Mouse (Mus musculus): ENCODE results near the gene Ccdc59. TPM values are rescaled to one million over a fixed set of nuclear protein-coding genes. Genes with fewer than 3 reads are reported as not detected.
A peak's percentile ranks its signal among the peaks of the same experiment; 100 is the strongest.

Ccdc59 gene
- polyA plus RNA-seq (2014; fragmentation: Nextera tagmentation; extraction: Ambion mirVana), result 47.5 and 48.6 TPM in 2 replicates

DNA sequence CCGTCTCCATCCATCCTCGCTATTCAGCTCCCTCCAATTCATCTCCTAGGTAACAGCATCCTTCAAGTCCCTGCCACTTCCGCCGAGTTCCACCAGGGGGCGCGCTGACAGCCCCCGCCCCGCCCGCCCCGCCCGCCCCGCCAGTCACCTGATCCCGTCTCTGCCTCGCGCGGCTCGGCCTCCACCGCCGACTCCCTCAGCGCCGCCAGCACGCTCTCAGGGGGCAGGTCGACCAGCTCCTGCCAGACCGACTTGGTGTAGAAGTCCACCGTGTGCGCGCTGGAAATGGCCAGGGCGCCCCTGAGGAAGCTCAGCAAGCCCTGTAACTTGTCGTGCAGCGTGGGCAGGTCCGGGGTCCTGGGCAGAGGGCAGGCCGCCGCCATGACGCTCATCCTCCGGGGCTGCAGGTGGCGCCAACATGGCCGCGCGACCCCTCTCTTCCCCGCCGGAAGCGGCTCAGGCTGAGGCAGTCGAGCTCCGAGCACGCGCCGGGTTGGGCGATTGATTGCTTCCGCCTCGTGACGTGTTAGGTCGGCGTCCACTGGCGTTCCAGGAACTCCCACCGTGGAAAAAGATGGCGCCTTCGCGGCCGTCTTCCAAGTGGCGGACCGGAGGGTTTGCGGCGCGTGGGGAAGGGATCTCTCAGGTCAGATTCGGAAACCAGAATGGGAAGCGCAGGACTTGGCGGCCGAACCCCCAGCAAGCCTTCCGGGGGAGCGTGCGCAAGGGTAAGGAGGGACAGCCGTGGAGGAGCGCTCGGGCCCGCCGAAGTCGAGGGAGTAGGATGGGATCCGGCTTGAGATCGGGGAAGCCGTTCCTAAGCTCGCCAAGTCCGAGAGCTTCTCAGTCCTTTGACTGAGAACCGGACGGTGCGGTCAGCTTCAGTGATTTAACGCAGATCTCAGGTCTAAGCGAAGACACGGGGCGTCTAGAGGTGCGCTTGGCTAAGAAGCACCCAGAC lies at the start of gene Ccdc59, which contains the start of gene Mettl25:
TSS of gene Ccdc59 (plus strand) at position 140 of the 961 bp plus-strand sequence.
TSS of gene Mettl25 (minus strand) at position 453 of the 961 bp plus-strand sequence.
- ATAC-seq (ENCODE audit: insufficient read depth, low FRiP score, low TSS enrichment) (peak; percentile 97), DNase-seq (ENCODE audit: low spot score) (peak; percentile 97)
- H3K27ac ChIP-seq (ENCODE audit: low read depth, low read length), result peak within 1 kb of the TSS; percentile 87
- H3K9ac ChIP-seq (ENCODE audit: low read length), result peak within 1 kb of the TSS; percentile 89
- no peaks in the 10 kb centered on the region for H3K27me3 ChIP-seq (ENCODE audit: control insufficient read depth, insufficient read depth, low read length)
- WGBS, result under 1% methylated on average over 89 of the region's 90 CpGs
- H3K9me3 ChIP-seq (ENCODE audit: control insufficient read depth, low read length), result no peaks in the 10 kb centered on the region
- H3K4me2 ChIP-seq (ENCODE audit: low read depth), result peak within 1 kb of the TSS; percentile 78
- peaks cover 4% of the 10 kb centered on the region; the same call in 1 of the 2 replicates for H3K36me3 ChIP-seq (ENCODE audit: control insufficient read depth, insufficient read depth, low read length)
- peak within 1 kb of the TSS; percentile 82 for H3K4me3 ChIP-seq (ENCODE audit: low read depth, low read length)
- H3K4me1 ChIP-seq (ENCODE audit: control insufficient read depth, insufficient read depth, low read length), result 0 out of 2 replicates have a peak, but pooled peaks cover 2% of the 10 kb centered on the region

DNA sequence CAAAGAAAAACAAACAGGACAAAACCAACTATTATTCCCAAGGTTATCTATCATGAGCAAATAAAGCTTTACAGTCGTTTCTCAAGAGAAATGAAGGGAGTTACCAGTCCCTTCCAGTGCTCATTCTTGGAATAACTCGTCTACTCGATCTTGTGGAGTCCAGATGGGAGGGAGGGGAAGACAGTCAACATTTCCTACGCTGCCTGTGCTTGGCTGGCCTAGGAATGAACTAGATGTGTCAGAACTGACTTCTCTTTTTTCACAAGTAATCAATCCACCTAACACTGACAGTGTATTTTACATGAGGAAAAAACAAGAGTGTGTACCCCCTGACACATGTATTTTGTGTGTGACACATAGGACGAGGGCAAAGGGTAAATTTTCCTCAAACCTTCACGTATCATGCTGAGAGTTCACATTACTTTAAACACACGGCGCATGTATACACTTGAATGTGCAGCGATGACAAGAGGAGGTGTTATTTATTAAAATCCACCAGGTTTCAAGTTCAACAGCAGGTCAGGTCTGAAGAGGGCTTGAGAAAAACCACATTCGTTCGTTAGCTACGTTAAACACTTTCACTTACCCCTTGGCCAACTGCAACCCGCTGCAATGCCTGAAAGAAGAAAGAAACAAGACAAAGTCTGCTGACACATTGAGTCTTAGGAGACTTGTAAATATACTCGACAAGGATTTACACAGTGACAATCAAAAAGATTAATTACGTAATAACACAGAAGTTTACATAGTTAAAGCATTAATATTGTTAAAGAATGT lies 46.9 kb upstream of the Ccdc59 start:
- 81% methylated on average over 15 of the region's 15 CpGs for WGBS
- Histone ChIP-seq H3K27me3 (ENCODE audit: control insufficient read depth, insufficient read depth, low read length) (no peaks in the 10 kb centered on the region), H3K36me3 (ENCODE audit: control insufficient read depth, insufficient read depth, low read length) (no peaks in the 10 kb centered on the region), H3K27ac (ENCODE audit: low read depth, low read length) (no peak overlapping the region), H3K4me1 (ENCODE audit: control insufficient read depth, insufficient read depth, low read length) (no peaks in the 10 kb centered on the region), H3K9me3 (ENCODE audit: control insufficient read depth, low read length) (no peaks in the 10 kb centered on the region), H3K4me3 (ENCODE audit: low read depth, low read length) (no peak overlapping the region), H3K4me2 (ENCODE audit: low read depth) (no peak overlapping the region), H3K9ac (ENCODE audit: low read length) (no peak overlapping the region)
- DNase-seq (ENCODE audit: low spot score) (no peak), ATAC-seq (ENCODE audit: insufficient read depth, low FRiP score, low TSS enrichment) (no peak)

DNA sequence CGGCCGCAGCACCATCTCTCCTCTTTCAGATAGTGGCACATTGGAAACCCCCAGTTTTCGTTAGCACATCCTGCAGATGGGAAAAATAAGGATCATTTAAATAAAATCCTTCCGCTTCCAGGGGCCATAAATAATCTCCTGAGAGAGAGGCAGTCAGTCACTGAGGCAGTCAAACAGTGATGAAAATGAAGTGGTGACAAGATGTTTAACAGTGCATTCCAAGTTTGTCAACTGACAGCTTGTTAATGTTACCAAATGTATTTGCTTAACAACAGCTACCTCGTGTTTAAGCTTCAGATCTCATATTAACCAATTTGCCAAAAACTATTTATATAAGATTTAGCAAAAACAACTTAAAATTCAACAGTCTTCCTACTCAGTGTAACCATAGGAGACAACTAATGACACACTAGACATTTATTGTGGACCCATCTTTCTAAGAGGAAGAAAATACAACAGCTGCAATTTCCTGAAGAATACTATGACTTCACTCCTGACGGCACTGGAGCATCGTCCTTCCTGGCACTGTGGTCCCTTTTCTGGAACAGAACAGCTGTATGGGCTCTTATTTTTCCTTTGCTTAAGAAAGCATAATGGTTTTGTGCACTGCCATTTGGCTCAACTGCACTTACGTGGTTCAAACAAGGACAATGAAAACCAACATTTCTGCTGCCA lies 43.5 kb upstream of the Ccdc59 start:
- H3K9ac ChIP-seq (ENCODE audit: low read length), result no peak overlapping the region
- H3K27me3 ChIP-seq (ENCODE audit: control insufficient read depth, insufficient read depth, low read length), result no peaks in the 10 kb centered on the region
- H3K9me3 ChIP-seq (ENCODE audit: control insufficient read depth, low read length), result no peaks in the 10 kb centered on the region
- no peaks in the 10 kb centered on the region for H3K36me3 ChIP-seq (ENCODE audit: control insufficient read depth, insufficient read depth, low read length)
- DNase-seq (ENCODE audit: low spot score) (no peak), ATAC-seq (ENCODE audit: insufficient read depth, low FRiP score, low TSS enrichment) (no peak)
- 86% methylated on average over 8 of the region's 8 CpGs for WGBS
- H3K4me1 ChIP-seq (ENCODE audit: control insufficient read depth, insufficient read depth, low read length), result no peaks in the 10 kb centered on the region
- H3K27ac ChIP-seq (ENCODE audit: low read depth, low read length), result no peak overlapping the region
- H3K4me3 ChIP-seq (ENCODE audit: low read depth, low read length), result no peak overlapping the region
- no peak overlapping the region for H3K4me2 ChIP-seq (ENCODE audit: low read depth)

DNA sequence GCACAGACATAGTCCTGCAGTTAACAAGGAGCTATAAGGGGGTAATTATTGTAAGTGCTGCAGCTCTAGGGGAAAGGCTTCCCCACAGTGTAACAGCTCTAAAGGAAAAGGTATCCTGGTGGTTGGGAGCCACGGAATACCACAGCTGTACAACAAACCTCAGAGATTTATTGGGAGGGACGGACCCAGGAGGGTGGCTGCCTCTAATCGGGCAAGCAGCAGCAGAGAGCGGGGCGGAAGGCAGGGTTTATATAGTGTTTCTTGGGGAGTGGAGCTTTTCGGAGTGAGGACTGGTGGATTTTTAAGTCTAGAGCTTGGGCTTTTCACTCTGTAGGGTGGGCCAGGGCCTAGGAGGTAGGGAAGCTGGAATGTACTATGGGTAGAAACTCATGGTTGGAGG lies 39.7 kb upstream of the Ccdc59 start:
- no peak overlapping the region for H3K9ac ChIP-seq (ENCODE audit: low read length)
- no peaks in the 10 kb centered on the region for H3K9me3 ChIP-seq (ENCODE audit: control insufficient read depth, low read length)
- 33% methylated on average over 6 of the region's 6 CpGs for WGBS
- no peak overlapping the region for H3K4me3 ChIP-seq (ENCODE audit: low read depth, low read length)
- H3K4me2 ChIP-seq (ENCODE audit: low read depth), result no peak overlapping the region
- H3K36me3 ChIP-seq (ENCODE audit: control insufficient read depth, insufficient read depth, low read length), result no peaks in the 10 kb centered on the region
- DNase-seq (ENCODE audit: low spot score) (no peak), ATAC-seq (ENCODE audit: insufficient read depth, low FRiP score, low TSS enrichment) (no peak)
- H3K27me3 ChIP-seq (ENCODE audit: control insufficient read depth, insufficient read depth, low read length), result no peaks in the 10 kb centered on the region
- H3K27ac ChIP-seq (ENCODE audit: low read depth, low read length), result no peak overlapping the region
- H3K4me1 ChIP-seq (ENCODE audit: control insufficient read depth, insufficient read depth, low read length), result no peaks in the 10 kb centered on the region

DNA sequence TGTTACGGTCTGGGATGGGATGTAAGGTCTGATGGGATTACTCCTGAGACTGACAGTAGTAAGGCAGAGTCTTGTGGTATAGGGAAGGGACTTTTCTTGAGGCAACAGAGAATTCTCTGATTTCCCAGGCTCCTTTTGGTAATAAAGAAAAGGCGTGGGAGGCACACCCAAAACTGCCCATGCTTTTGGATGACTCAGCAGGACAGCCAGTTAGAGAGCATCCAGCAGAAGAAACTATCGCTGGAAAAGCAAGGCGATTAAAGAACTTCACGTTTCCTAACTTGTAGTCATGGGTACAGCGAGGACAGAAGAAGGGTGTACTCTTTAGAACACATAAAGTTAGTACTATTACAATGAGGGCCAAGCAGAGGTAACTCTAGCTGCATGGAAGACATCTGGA lies 38.7 kb upstream of the Ccdc59 start:
- Histone ChIP-seq H3K27ac (ENCODE audit: low read depth, low read length) (no peak overlapping the region), H3K4me2 (ENCODE audit: low read depth) (no peak overlapping the region), H3K4me1 (ENCODE audit: control insufficient read depth, insufficient read depth, low read length) (no peaks in the 10 kb centered on the region), H3K4me3 (ENCODE audit: low read depth, low read length) (no peak overlapping the region), H3K9ac (ENCODE audit: low read length) (no peak overlapping the region), H3K36me3 (ENCODE audit: control insufficient read depth, insufficient read depth, low read length) (no peaks in the 10 kb centered on the region), H3K27me3 (ENCODE audit: control insufficient read depth, insufficient read depth, low read length) (no peaks in the 10 kb centered on the region), H3K9me3 (ENCODE audit: control insufficient read depth, low read length) (no peaks in the 10 kb centered on the region)
- 95% methylated on average over 6 of the region's 6 CpGs for WGBS
- DNase-seq (ENCODE audit: low spot score), result no peak
- ATAC-seq (ENCODE audit: insufficient read depth, low FRiP score, low TSS enrichment), result no peak

DNA sequence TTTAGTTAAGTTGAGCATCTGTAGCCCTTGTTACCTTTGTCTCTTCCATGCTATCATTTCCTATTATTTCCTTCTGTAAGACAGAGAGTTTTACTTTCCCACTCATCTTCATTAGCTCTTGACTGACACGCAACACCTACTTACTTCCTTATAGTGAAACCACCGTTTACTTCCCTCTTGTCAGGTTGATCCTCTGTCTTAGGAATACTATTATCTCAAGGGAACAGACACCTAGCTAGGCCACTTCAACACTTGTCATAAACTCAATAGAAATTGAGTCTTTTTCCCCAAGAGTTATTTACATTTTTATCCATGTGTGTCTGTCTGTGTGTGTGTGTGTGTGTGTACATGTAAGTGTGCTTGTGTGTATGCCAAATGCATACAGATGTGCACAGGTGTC lies 37.4 kb upstream of the Ccdc59 start:
- no peaks in the 10 kb centered on the region for H3K27me3 ChIP-seq (ENCODE audit: control insufficient read depth, insufficient read depth, low read length)
- no peak overlapping the region for H3K4me3 ChIP-seq (ENCODE audit: low read depth, low read length)
- no peak overlapping the region for H3K9ac ChIP-seq (ENCODE audit: low read length)
- no peak overlapping the region for H3K27ac ChIP-seq (ENCODE audit: low read depth, low read length)
- WGBS, result 93% methylated on average over 2 of the region's 2 CpGs
- no peaks in the 10 kb centered on the region for H3K4me1 ChIP-seq (ENCODE audit: control insufficient read depth, insufficient read depth, low read length)
- H3K36me3 ChIP-seq (ENCODE audit: control insufficient read depth, insufficient read depth, low read length), result no peaks in the 10 kb centered on the region
- DNase-seq (ENCODE audit: low spot score) (no peak), ATAC-seq (ENCODE audit: insufficient read depth, low FRiP score, low TSS enrichment) (no peak)
- H3K9me3 ChIP-seq (ENCODE audit: control insufficient read depth, low read length), result no peaks in the 10 kb centered on the region
- no peak overlapping the region for H3K4me2 ChIP-seq (ENCODE audit: low read depth)

DNA sequence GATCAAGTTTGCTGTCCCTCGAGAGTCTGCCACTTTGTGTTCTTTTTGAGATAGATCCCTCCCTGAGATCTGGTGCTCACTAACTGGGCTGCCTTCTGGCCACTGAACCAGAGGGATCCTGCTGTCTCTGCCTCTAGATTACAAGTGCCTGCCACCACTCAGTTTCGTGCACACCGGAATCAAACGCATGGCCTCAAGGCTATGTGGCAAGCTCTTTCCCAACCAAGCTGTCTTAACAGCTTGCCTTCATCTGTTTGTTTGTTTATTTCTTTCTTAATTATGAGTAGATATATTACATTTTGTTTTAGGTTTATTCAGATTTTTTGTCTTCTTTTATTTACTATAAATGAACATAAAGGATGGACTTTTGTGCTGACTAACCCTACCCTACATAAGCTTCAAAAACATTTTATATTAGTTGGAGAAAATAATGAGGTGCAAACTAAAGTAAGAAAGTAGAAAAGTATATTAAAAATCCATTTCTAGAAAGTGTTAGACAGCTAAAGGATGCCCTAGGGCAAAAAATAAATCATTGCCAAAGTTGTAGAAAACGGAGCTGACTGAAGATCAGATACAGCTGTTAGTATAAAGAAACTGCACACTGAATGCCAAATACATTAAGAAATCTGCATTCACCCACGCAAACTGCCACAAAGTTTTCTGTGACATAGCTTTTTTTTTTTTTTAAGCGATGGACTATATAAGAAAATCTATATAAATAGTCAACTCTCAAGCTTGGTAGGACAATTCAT lies 34.4 kb upstream of the Ccdc59 start:
- Histone ChIP-seq H3K36me3 (ENCODE audit: control insufficient read depth, insufficient read depth, low read length) (no peaks in the 10 kb centered on the region), H3K27ac (ENCODE audit: low read depth, low read length) (no peak overlapping the region), H3K27me3 (ENCODE audit: control insufficient read depth, insufficient read depth, low read length) (no peaks in the 10 kb centered on the region), H3K9ac (ENCODE audit: low read length) (no peak overlapping the region), H3K4me2 (ENCODE audit: low read depth) (no peak overlapping the region), H3K4me3 (ENCODE audit: low read depth, low read length) (no peak overlapping the region), H3K4me1 (ENCODE audit: control insufficient read depth, insufficient read depth, low read length) (no peaks in the 10 kb centered on the region), H3K9me3 (ENCODE audit: control insufficient read depth, low read length) (no peaks in the 10 kb centered on the region)
- DNase-seq (ENCODE audit: low spot score) (no peak), ATAC-seq (ENCODE audit: insufficient read depth, low FRiP score, low TSS enrichment) (no peak)
- WGBS, result 85% methylated on average over 7 of the region's 7 CpGs
